In the genomic region with DNA sequence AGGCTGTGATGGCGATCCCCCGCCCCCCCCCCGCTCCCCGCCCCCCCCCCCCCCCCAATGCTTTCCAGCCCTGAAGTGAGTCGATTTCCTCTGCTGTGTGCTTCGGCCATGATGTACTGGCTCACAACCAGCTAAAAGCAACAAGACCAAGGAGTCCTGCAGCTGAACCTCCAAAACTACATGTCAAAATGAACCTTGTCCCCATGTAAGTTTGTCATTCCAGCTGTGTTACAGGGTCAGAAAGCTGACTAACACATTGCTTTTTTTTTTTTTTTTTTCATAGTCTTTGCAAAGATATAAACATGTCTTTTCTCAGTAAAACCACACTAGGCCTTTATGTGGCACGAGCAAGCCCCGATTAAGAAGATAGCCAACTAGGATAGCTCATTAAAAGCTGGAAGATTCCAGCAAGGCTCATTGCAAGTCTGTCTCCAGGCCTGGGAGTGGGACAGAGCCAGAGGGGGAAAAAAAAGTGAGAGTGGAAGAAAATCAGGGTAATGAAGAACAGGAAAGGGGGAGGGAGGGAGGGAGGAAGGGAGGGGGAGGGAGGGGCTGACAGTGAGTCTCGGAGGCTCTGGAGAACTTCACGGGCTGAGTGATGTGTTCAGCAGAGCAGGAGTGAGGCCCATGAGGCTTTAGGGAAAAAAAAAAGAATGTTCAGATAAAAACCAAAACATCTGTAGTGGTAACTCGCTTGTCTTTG, we compare ENCODE assay signal across 8 mouse cellular contexts. TPM values are rescaled to one million over a fixed set of nuclear protein-coding genes. Genes with fewer than 3 reads are reported as not detected.
DNase-seq lines count a peak whose midpoint lies in the region; ATAC-seq and TF ChIP-seq lines count a peak whose summit lies in the region.

No protein-coding gene starts in this region.

- peak overlapping the region; percentile 92 for H3K27ac ChIP-seq in limb, embryonic 11.5 days (replicated peaks; ENCODE audit: low read depth, low read length)

- peaks cover 27% of the 10 kb centered on the region for H3K4me1 ChIP-seq in limb, embryonic 11.5 days (ENCODE audit: control insufficient read depth, insufficient read depth, low read length)

- no peak overlapping the region for H3K4me3 ChIP-seq in limb, embryonic 11.5 days (ENCODE audit: low read depth, low read length)
- H3K4me3 ChIP-seq in myocyte: no peak overlapping the region

- H3K9me3 ChIP-seq in limb, embryonic 11.5 days (ENCODE audit: control insufficient read depth, low read length): no peaks in the 10 kb centered on the region

- no peak overlapping the region for H3K4me2 ChIP-seq in limb, embryonic 11.5 days (ENCODE audit: low read depth, severe bottlenecking)
- H3K4me2 ChIP-seq in myocyte (ENCODE audit: low read depth): peak overlapping the region; percentile 63

- WGBS in limb, embryonic 11.5 days: 1% methylated on average over 10 of the region's 11 CpGs

- no peaks in the 10 kb centered on the region for H3K27me3 ChIP-seq in limb, embryonic 11.5 days (ENCODE audit: control insufficient read depth, insufficient read depth, low read length)
- H3K27me3 ChIP-seq in myocyte (ENCODE audit: control insufficient read depth, insufficient read depth, insufficient read length): no peaks in the 10 kb centered on the region

- no peak overlapping the region for H3ac ChIP-seq in myocyte (ENCODE audit: control insufficient read depth, insufficient read length)

- no peaks in the 10 kb centered on the region for H3K36me3 ChIP-seq in limb, embryonic 11.5 days (ENCODE audit: control insufficient read depth, insufficient read depth, low read length)
- H3K36me3 ChIP-seq in myocyte (ENCODE audit: control insufficient read depth, insufficient read depth): no peaks in the 10 kb centered on the region

- DNase-seq in urinary bladder, postnatal 14 days (ENCODE audit: low spot score): peak; percentile 40
- DNase-seq in urinary bladder, postnatal 10 days (ENCODE audit: low spot score): no peak
- peak; percentile 96 for DNase-seq in heart, adult 11 months
- DNase-seq in limb, embryonic 11.5 days (ENCODE audit: low spot score): peak; percentile 52
- no peak for DNase-seq in adrenal gland, adult 8-10 months
- DNase-seq in ovary, postnatal 36 days (ENCODE audit: low spot score): no peak

- TF ChIP-seq POLR2A in myocyte (IDR thresholded peaks at IDR 0.05; ENCODE audit: insufficient read length, low read depth): no peak

- ATAC-seq in limb, embryonic 11.5 days (ENCODE audit: insufficient number of reproducible peaks, low FRiP score, low TSS enrichment, low read depth): peak; percentile 74
- ATAC-seq in megakaryocyte-erythroid progenitor cell, adult 5-6 weeks (replicated peaks; ENCODE audit: low FRiP score, low TSS enrichment, poor library complexity, severe bottlenecking): no peak

- H3K9ac ChIP-seq in limb, embryonic 11.5 days (ENCODE audit: low read length): peak overlapping the region; percentile 43; the same call in 1 of the 2 replicates

- no peaks in the 10 kb centered on the region for H3K79me2 ChIP-seq in myocyte (ENCODE audit: control insufficient read depth, insufficient read depth)

TF ChIP-seq in myocyte, 11 proteins besides CTCF, POLR2A, EP300 and RAD21:
- TF ChIP-seq MYOD1 (IDR thresholded peaks at IDR 0.05; ENCODE audit: control insufficient read depth in 1 of 3, insufficient read length in 2 of 3, low read depth in 2 of 3): no peak
- no peak for TF ChIP-seq TCF3 (IDR thresholded peaks at IDR 0.05; ENCODE audit: insufficient read length, low read depth)
- TF ChIP-seq E2F4 (IDR thresholded peaks at IDR 0.05; ENCODE audit: insufficient read depth): no peak

RNA-seq across cellular contexts. Expression of a gene that starts 19.5 kb away (rescaled TPM):
- polyA plus RNA-seq in limb, embryonic 11.5 days (2014; fragmentation: Nextera tagmentation; extraction: Ambion mirVana): 9.2 and 10.2 TPM in 2 replicates
- 7.5 TPM for polyA plus RNA-seq in myocyte (2012; fragmentation: generic; extraction: Trizol)
- total RNA-seq in megakaryocyte-erythroid progenitor cell, adult 5-6 weeks (2014; fragmentation: Nextera tagmentation): 3.9 TPM in 1 of 2 replicates, not detected in the other
- total RNA-seq in megakaryocyte-erythroid progenitor cell, adult 5-6 weeks (2017): not detected in 2 replicates
- 100 to 1,000 TPM in 2 of 4 experiments, 10 to 100 TPM in 2; 75.6 to 147 (median 95.4) TPM for total RNA-seq in adrenal gland, adult 8-10 months (2022)

Comparison
In these comparisons a context has a peak if more than half of its experiments do, and no peak if none do; other contexts are left out.
1. DNase-seq: peak in urinary bladder, postnatal 14 days (single experiment), heart, adult 11 months (single experiment) and limb, embryonic 11.5 days (single experiment); none in urinary bladder, postnatal 10 days (single experiment), adrenal gland, adult 8-10 months (single experiment) and ovary, postnatal 36 days (single experiment).
2. RNA of a gene that starts 19.5 kb away (total RNA-seq): 75.6 to 147 TPM in adrenal gland, adult 8-10 months; 3.9 TPM in megakaryocyte-erythroid progenitor cell, adult 5-6 weeks; every median in the first group is over 10 times any median in the second.